In genomic region chr6:90661029-90661399, GRCm38 (mm10) we compare ENCODE assay signal across 12 mouse cellular contexts. TPM values are rescaled to one million over a fixed set of nuclear protein-coding genes. Genes with fewer than 3 reads are reported as not detected.
DNase-seq lines count a peak whose midpoint lies in the region; ATAC-seq and TF ChIP-seq lines count a peak whose summit lies in the region.
"Had no signal": no experiment of that assay in that cellular context is flagged by ENCODE, and none has a peak within 500 bp of the region (broad histone marks: within the 10 kb centered on the region; RNA-seq: fewer than 3 reads in every experiment).

No protein-coding gene starts in this region.

- no peaks in the 10 kb centered on the region for H3K9me3 ChIP-seq in heart, embryonic 11.5 days (replicated peaks; ENCODE audit: control insufficient read depth, low read length)
- H3K9me3 ChIP-seq in E14TG2a.4 (ENCODE audit: low read length): no peaks in the 10 kb centered on the region
- no peaks in the 10 kb centered on the region for H3K9me3 ChIP-seq in liver, embryonic 13.5 days (replicated peaks)
- H3K9me3 ChIP-seq: limb, embryonic 15.5 days had no signal

- H3K4me2 ChIP-seq in heart, embryonic 11.5 days: no peak overlapping the region
- H3K4me2 ChIP-seq in liver, embryonic 13.5 days: no peak overlapping the region
- H3K4me2 ChIP-seq: limb, embryonic 15.5 days had no signal

- H3K27ac ChIP-seq in heart, embryonic 11.5 days (ENCODE audit: low read depth, low read length): peak overlapping the region; percentile 54; the same call in 1 of the 2 replicates
- 0 out of 2 replicates have a peak overlapping the region, but pooled peaks have one; percentile 36 for H3K27ac ChIP-seq in layer of hippocampus, adult 2 months
- H3K27ac ChIP-seq in liver, embryonic 13.5 days: peak overlapping the region; percentile 78
- H3K27ac ChIP-seq: limb, embryonic 15.5 days had no signal

- 80% methylated on average over 11 of the region's 11 CpGs for WGBS in heart, embryonic 11.5 days (ENCODE audit: insufficient replicate concordance)
- WGBS in liver, embryonic 13.5 days (ENCODE audit: insufficient replicate concordance): 82% methylated on average over 11 of the region's 11 CpGs

- no peak for ATAC-seq in heart, embryonic 11.5 days (replicated peaks; ENCODE audit: insufficient number of reproducible peaks, low FRiP score, low TSS enrichment)
- no peak for ATAC-seq in liver, embryonic 13.5 days (ENCODE audit: low read depth)
- ATAC-seq: activated CD4-positive, CD25-positive, alpha-beta regulatory T cell, adult 4 months had no signal

- peak overlapping the region; percentile 22; the same call in 1 of the 2 replicates for H3K9ac ChIP-seq in heart, embryonic 11.5 days (ENCODE audit: low read depth, low read length)
- peak overlapping the region; percentile 45; the same call in 1 of the 2 replicates for H3K9ac ChIP-seq in liver, embryonic 13.5 days
- H3K9ac ChIP-seq: limb, embryonic 15.5 days had no signal

- H3K4me1 ChIP-seq in heart, embryonic 11.5 days (ENCODE audit: control insufficient read depth, insufficient read depth, low read length): peaks cover 27% of the 10 kb centered on the region
- H3K4me1 ChIP-seq in E14TG2a.4 (replicated peaks; ENCODE audit: low read depth, low read length): peaks cover 34% of the 10 kb centered on the region
- peaks cover 40% of the 10 kb centered on the region for H3K4me1 ChIP-seq in liver, embryonic 13.5 days (replicated peaks)
- H3K4me1 ChIP-seq: limb, embryonic 15.5 days had no signal

- H3K36me3 ChIP-seq in heart, embryonic 11.5 days (ENCODE audit: control insufficient read depth, insufficient read depth, low read length): peaks cover 11% of the 10 kb centered on the region
- peaks cover 16% of the 10 kb centered on the region for H3K36me3 ChIP-seq in E14TG2a.4 (ENCODE audit: insufficient read depth, low read length)
- peaks cover 43% of the 10 kb centered on the region for H3K36me3 ChIP-seq in liver, embryonic 13.5 days

- TF ChIP-seq CTCF in layer of hippocampus, adult 2 months (conservative IDR thresholded peaks at IDR 0.05): no peak
- no peak for TF ChIP-seq CTCF in E14TG2a.4 (conservative IDR thresholded peaks at IDR 0.05; ENCODE audit: low read length)

- no peak for DNase-seq in heart, postnatal 4 days
- DNase-seq in layer of hippocampus, adult 2 months (ENCODE audit: low spot score in 2 of 2): no peak
- DNase-seq in layer of hippocampus, adult 11-12 months (ENCODE audit: low spot score): no peak
- DNase-seq in liver, embryonic 13.5 days: no peak
- no peak for DNase-seq in retina, postnatal 1 day
- DNase-seq in ovary, postnatal 36 days (ENCODE audit: low spot score): no peak
- DNase-seq: embryo, embryonic 11 days; midbrain, embryonic 14.5 days had no signal

- no peak overlapping the region for H3K4me3 ChIP-seq in heart, embryonic 11.5 days (ENCODE audit: low read depth, low read length)
- H3K4me3 ChIP-seq in layer of hippocampus, adult 2 months: no peak overlapping the region
- H3K4me3 ChIP-seq in E14TG2a.4 (replicated peaks; ENCODE audit: low read length): peak overlapping the region; percentile 64
- no peak overlapping the region for H3K4me3 ChIP-seq in liver, embryonic 13.5 days (replicated peaks)
- H3K4me3 ChIP-seq: limb, embryonic 15.5 days had no signal

- H3K27me3 ChIP-seq in heart, embryonic 11.5 days (ENCODE audit: control insufficient read depth, insufficient read depth, low read length): no peaks in the 10 kb centered on the region
- 0 out of 2 replicates have a peak, but pooled peaks cover 3% of the 10 kb centered on the region for H3K27me3 ChIP-seq in E14TG2a.4 (ENCODE audit: insufficient read depth, low read length)
- no peaks in the 10 kb centered on the region for H3K27me3 ChIP-seq in liver, embryonic 13.5 days
- H3K27me3 ChIP-seq: limb, embryonic 15.5 days had no signal

RNA-seq across cellular contexts. Expression of gene Slc41a3, which starts 56.5 kb away (rescaled TPM):
- polyA plus RNA-seq in heart, embryonic 11.5 days (2014; fragmentation: Nextera tagmentation; extraction: Ambion mirVana): 11.1 and 12.6 TPM in 2 replicates
- total RNA-seq in heart, postnatal 4 days (2021): 10 to 100 TPM; 19.4 to 19.8 TPM
- 1 to 10 TPM; 4.0 to 4.1 TPM for total RNA-seq in layer of hippocampus, adult 2 months (2021)
- polyA plus RNA-seq in liver, embryonic 13.5 days (2015; fragmentation: Nextera tagmentation; extraction: Ambion mirVana): 32.2 and 34.8 TPM in 2 replicates
